Mouse (Mus musculus) intestine, embryonic 14.5 days (tissue): ENCODE results near the gene Krt14. TPM values are rescaled to one million over a fixed set of nuclear protein-coding genes. Genes with fewer than 3 reads are reported as not detected.

Experiments used
- polyA plus RNA-seq: library from polyadenylated mRNA; unstranded; fragments of >200 nt; fragmentation: Nextera tagmentation; extraction: Ambion mirVana; gene quantifications from 2 replicates; pipeline ENCODE4 v1.2.1, GENCODE M21; 2014

Krt14 gene
- polyA plus RNA-seq, 1 experiment from 2014 or later: 6.0 TPM

Other genes starting within 250 kb of the Krt14 start
- not detected in 2 replicates for gene Krtap29-1, start 228.5 kb downstream of the Krt14 start, polyA plus RNA-seq
- gene Krtap16-1, start 221.0 kb downstream of the Krt14 start, polyA plus RNA-seq: not detected in 2 replicates
- gene Krtap17-1, start 213.6 kb downstream of the Krt14 start, polyA plus RNA-seq: not detected in 2 replicates
- gene Krt33a, start 191.3 kb downstream of the Krt14 start, polyA plus RNA-seq: not detected in 2 replicates
- gene Krt33b, start 177.7 kb downstream of the Krt14 start, polyA plus RNA-seq: 0.11 TPM in 1 of 2 replicates, not detected in the other
- not detected in 2 replicates for gene Krt34, start 166.0 kb downstream of the Krt14 start, polyA plus RNA-seq
- not detected in 2 replicates for gene Krt31, start 157.0 kb downstream of the Krt14 start, polyA plus RNA-seq
- not detected in 2 replicates for gene Krt32, start 119.3 kb downstream of the Krt14 start, polyA plus RNA-seq
- not detected in 2 replicates for gene Krt35, start 111.3 kb downstream of the Krt14 start, polyA plus RNA-seq
- gene Krt36, start 101.9 kb downstream of the Krt14 start, polyA plus RNA-seq: 0.11 and 0.13 TPM in 2 replicates
- gene Krt13, start 86.0 kb downstream of the Krt14 start, polyA plus RNA-seq: 0.11 TPM in 1 of 2 replicates, not detected in the other
- 1.3 TPM in 2 replicates for gene Krt15, start 71.6 kb downstream of the Krt14 start, polyA plus RNA-seq
- 359 and 374 TPM in 2 replicates for gene Krt19, start 58.9 kb downstream of the Krt14 start, polyA plus RNA-seq
- gene Krt9, start 14.3 kb downstream of the Krt14 start, polyA plus RNA-seq: not detected in 2 replicates
- not detected in 2 replicates for gene Krt16, start 41.4 kb upstream of the Krt14 start, polyA plus RNA-seq
- 8.7 and 9.9 TPM in 2 replicates for gene Krt17, start 53.5 kb upstream of the Krt14 start, polyA plus RNA-seq
- not detected in 2 replicates for gene Krt42, start 62.3 kb upstream of the Krt14 start, polyA plus RNA-seq
- gene Eif1, start 112.3 kb upstream of the Krt14 start, polyA plus RNA-seq: 1,995 and 2,009 TPM in 2 replicates
- 3.2 TPM in 1 of 2 replicates, not detected in the other for gene Gast, start 126.9 kb upstream of the Krt14 start, polyA plus RNA-seq
- 10.2 and 11.1 TPM in 2 replicates for gene Hap1, start 148.6 kb upstream of the Krt14 start, polyA plus RNA-seq
- gene Jup, start 190.2 kb upstream of the Krt14 start, polyA plus RNA-seq: 93.4 and 106 TPM in 2 replicates
- gene P3h4, start 207.3 kb upstream of the Krt14 start, polyA plus RNA-seq: 54.8 and 55.3 TPM in 2 replicates
- gene Fkbp10, start 208.1 kb upstream of the Krt14 start, polyA plus RNA-seq: 86.2 and 89.7 TPM in 2 replicates
- 117 and 126 TPM in 2 replicates for gene Nt5c3b, start 234.3 kb upstream of the Krt14 start, polyA plus RNA-seq
- 0.23 and 0.61 TPM in 2 replicates for gene Klhl10, start 234.4 kb upstream of the Krt14 start, polyA plus RNA-seq